Mouse (Mus musculus) adrenal gland (tissue): ENCODE data around the gene Trdn.

Source experiments
- intact Hi-C: fragments of 180-260 bp; cut with DNase I; formaldehyde crosslinking; loops from one replicate; pipeline ENCODE4 v1.15.1; 2025
- long read RNA-seq, 2 experiments: library from polyadenylated mRNA; unstranded; transcript quantifications; one replicate each; pipeline ENCODE4 v2.0.0; 2020; ENCODE audit warnings: borderline replicate concordance in 1 of 2; ENCODE audit not compliant: insufficient replicate concordance in 1 of 2

Trdn gene
- long read RNA-seq, experiment 1 = 0 reads
- long read RNA-seq, experiment 2 = 0 reads

DNA sequence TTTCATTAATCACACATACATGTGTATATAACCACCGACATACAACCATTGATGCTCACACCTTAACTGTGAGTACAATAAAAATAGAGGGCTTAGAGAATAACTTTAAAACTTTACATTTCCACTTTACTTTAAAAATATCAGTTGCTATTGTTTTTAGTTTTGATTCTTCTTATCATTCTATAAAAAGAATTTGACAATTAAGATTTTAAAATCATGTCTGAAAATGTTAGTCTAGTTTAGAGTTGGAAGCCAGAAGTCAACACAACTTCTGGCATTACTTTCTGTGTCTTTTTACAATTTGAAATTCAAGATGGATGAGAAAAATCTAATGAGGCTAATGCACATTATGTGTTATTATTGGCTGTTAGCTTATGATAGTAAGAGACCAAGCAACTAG, at the start of gene Trdn:
TSS of gene Trdn (plus strand) at position 301 of the 400 bp plus-strand sequence.
- intact Hi-C loops = no loop called here

GRCm38 (mm10) chr10:33060771-33061170, 19.6 kb upstream of the Trdn start:
- intact Hi-C loops = no loop called here

DNA sequence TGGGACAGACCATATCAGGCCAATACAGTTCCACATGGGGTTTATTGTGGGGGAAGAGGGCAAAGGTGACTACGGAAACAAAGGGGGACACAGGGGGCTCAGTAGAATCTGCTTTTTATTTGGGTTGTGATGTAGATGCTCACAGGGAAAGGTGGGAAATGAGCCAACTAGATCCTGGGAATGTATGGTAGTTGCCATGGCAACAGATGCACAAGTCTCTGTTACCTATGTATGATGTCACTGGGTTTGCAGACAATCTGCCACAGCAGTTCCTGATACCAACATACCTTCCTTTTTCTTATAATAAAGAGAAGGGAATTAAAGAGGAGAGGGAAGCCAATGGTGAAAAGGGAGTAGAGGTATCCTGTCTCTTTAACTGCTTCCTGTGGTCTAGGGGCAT, 14.8 kb upstream of the Trdn start:
- intact Hi-C loops = no loop called here

- intact Hi-C loops = no loop called here
Measured at GRCm38 (mm10) chr10:33073126-33073525, 7.2 kb upstream of the Trdn start.

DNA sequence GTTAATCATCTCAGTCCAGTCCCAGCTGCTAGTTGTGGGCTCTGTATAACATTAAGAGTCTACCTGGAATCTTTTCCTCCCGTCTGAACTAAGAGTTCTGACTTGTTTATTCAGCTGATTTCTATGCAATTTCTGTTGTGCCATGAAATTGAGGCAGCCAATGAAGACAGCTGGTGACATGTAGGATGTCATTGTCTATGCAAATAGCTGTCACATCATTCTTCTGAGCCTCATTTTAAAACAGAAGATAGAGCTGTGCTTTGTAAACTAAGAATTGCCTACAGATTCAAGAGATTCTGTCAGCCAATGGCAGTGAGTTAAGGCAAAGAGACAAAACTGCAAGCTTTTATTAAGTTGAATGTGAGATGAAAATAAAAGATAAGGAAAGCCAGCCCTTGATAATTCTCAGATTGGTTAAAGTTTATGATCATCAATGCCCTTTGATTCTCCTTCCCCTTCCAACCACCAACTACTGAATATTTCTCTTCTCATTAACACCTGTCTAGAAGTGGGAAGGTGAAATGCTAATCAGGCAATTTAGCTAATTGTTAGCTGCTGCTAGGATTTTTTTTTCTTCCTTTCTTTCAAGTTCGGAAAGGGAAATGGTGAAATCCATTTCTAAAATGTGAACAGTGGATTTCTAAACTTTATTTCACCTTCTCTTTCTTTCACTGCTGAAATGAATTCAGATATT, 1.9 kb downstream of the Trdn start:
- intact Hi-C loops = no loop called here

- intact Hi-C loops = no loop called here
Measured at GRCm38 (mm10) chr10:33082961-33083626, 2.7 kb downstream of the Trdn start.

DNA sequence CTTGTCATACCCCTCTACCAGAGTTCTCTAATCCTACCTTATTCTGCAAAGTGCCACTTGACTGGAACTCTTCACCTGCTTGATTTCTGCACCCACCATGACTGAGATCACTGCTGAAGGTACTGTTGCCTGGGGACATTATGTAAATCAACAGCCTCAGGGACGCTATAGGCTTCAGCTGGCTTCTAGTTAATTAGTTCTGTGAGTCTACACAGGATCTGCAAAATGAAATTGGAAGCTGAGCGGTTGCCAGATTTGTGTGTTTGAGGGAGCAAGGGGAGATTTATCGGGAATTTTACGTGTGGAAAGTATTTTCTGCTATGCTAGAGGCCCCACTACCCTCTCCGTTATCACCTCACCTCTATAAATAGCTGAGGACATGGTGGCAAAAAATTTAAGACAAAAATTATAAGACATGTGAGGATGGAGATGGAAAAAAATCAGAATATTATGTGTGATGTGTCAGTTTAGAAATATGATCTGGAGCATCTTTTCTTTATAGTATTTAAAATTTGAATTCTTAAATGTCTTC, 3.3 kb downstream of the Trdn start:
- intact Hi-C loops = no loop called here

DNA sequence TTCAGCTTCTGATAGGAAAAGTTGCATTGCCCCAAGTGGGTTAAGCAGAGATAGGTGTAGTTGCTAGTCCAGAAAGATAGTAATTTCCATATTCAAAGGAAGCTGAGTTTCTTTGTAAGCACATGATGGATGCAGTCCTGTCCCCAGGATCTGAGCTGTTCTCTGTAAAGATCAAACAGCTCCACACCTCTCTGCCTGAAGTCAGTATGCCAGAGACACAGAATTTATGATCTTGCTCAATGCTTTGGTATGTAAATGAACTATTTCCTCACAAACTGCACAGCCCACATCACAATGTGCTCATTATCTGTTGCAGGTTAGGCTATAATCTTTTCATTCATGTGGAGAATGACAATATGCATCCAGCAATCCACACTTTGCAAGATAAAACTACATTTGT, 8.0 kb downstream of the Trdn start:
- intact Hi-C loops = no loop called here

DNA sequence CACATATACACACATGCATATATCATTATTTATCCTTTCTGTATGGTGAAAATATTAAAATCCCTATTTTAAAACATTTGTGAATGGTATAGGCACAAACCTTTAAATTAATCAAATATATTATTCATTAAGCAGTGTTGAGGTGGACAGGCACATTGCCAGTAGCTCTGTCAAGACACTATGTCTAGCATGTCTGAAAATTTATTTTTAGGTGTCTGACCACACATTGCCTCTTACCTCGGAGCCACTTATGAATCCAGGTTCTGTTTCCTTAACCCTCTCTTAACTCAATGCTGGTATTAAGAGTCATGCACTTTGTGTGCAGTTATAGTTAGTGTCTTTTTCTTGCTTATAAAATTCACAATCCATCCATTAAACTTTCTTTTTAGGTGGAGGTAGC, 12.0 kb downstream of the Trdn start:
- intact Hi-C loops = no loop called here

DNA sequence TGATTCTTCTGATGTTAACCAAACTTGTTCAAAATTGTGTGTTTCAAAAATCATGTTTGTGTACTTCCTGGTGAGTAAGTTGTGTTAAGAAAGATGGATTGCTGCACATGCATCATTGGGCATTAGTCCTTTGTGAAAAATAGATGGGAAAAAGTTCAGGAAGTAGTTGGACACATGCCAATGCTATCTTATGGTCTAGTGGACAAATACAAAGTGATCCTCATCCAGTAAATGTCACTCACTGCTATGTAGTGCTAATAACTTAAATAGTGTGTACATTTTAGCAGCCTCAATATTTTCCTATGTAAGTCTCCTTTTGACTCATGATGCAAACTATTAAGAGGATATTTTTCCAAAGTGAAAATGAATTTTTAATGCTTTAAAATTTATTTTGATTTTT, 27.6 kb downstream of the Trdn start:
- intact Hi-C loops = no loop called here

DNA sequence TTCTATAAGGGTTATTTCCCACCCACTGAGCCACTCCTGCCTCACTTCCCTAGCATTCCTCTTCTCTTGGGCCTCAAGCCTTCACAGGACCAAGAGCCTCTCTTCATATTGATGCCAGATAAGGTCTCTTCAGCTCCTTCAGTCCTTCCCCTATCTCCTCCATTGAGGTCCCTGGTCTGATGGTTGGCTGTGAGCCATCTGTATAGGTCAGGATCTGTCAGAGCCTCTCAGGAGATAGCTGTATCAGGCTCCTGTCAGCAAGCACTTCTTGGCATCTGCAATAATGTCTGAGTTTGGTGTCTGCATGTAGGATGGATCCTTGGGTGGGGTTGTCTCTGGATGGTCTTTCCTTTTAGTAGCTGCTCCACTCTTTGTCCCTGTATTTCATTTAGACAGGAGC, 42.7 kb downstream of the Trdn start:
- intact Hi-C loops = no loop called here

- intact Hi-C loops = no loop called here
Measured at GRCm38 (mm10) chr10:33144911-33145310, 64.6 kb downstream of the Trdn start.

- intact Hi-C loops = no loop called here
Measured at GRCm38 (mm10) chr10:33179731-33180631, 99.6 kb downstream of the Trdn start.

- intact Hi-C loops = no loop called here
Measured at GRCm38 (mm10) chr10:33189031-33189430, 108.7 kb downstream of the Trdn start.

- intact Hi-C loops = no loop called here
Measured at GRCm38 (mm10) chr10:33195919-33196318, 115.6 kb downstream of the Trdn start.

DNA sequence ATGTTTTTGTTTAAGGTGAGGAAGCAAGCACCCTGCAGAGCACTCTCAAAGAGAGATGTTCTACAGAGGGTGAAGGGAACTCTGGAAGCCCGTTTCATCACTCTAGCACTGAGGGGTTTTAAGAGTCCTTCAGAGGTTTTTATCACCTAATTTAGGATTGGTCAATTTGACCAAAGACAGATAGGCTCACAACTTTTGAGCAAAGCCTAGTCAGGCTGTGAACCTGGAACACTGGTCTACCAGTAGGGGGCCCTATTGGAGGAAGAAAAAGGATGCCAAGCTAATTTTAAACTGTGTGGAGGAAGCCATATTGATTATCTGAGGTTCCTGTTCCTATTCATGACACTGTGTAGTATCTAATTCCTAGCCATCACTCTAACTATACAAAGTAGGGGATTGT, 117.9 kb downstream of the Trdn start:
- intact Hi-C loops = no loop called here

DNA sequence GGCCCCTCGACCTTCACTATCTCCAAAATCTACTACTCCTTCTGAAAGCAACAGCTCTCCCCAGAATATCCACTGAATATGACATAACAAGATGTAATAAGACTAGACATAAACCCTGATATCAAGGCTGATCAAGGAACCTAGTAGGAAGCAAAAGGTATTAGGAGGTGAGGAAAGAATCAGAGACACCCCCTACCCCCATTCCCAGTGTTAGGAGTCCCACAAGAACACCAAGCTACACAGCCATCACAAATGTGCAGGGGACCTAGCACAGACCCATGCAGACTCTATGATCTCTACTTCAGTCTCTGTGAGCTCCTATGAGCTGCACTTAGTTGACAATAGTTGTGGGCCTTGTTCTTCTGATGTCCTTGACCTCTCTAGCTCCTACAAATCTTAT, 130.1 kb downstream of the Trdn start:
- intact Hi-C loops = no loop called here

GRCm38 (mm10) chr10:33253911-33254310, 173.6 kb downstream of the Trdn start:
- intact Hi-C loops = no loop called here

DNA sequence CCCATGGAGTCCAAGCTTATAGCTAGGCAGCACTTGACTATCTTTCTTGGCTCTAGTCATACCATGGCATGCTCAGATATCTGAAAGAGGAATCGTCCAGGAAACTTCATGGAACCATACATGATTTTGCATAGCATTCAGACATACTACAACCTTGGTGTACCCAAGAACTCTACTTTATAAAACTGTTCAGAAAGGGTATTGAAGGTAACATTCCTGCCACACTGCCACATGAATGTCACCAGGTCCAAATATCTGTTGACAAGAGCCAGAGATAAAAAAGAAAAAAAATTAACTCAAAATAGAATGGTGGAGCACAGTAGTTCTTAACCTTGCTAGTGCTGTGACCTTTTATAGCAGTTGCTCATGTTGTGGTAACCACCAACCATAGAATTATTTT, 175.8 kb downstream of the Trdn start:
- intact Hi-C loops = no loop called here

DNA sequence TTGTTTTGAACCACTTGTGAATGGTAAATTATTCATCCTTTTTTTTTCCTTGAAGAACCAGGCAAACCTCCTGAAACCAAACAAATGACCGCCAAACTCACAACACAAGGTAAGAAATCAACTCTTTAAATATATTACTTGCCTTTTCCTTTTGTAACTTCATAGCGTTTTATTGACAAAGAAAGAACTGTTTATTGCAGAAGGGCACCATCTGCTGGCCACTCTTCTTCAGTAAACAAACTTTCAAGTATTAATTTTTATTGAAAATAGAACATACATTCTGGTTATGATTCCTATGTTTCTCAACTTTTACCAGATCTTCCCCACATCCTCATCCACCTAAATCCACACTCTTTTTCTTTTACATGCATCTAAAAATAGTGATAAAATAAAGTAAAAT, 224.6 kb downstream of the Trdn start:
- intact Hi-C loops = loop anchor here (5.0 kb wide), 1 partner anchor 1563 kb away; no protein-coding TSS in a partner anchor

DNA sequence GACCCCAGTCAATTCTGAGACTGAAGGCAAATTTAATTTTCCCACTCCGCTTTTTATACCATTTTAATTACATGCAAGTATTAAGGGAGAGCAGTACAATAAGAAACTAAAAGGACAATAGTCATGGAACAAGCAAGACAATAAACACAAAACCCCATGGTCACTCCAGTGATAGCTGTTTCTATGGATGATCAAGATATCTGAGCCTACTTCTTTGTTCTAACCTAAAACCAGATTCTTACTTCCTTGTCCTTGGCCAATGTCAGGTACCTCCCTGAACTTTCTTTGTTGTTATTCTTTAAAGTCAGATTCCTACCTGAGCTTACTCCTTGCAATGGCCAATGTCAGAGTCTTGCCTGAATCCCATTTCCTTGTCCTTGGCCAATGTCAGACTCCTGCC, 272.7 kb downstream of the Trdn start:
- intact Hi-C loops = no loop called here

GRCm38 (mm10) chr10:33366521-33366920, 286.2 kb downstream of the Trdn start:
- intact Hi-C loops = no loop called here
